Mouse (Mus musculus) E14TG2a.4 (cell line): ENCODE data around the gene Hapln1.

Source experiments
- CTCF ChIP-seq: conservative IDR thresholded peaks from 2 replicates; pipeline ENCODE4 v1.5.1; 2014; ENCODE audit warnings: low read length
- NANOG ChIP-seq: IDR thresholded peaks from 2 replicates; pipeline ENCODE4 v1.6.1; 2014; ENCODE audit warnings: borderline replicate concordance, low read length, mixed read lengths
- POU5F1 ChIP-seq: IDR thresholded peaks from 2 replicates; pipeline ENCODE4 v1.6.1; 2014; ENCODE audit warnings: low read length, borderline replicate concordance

DNA sequence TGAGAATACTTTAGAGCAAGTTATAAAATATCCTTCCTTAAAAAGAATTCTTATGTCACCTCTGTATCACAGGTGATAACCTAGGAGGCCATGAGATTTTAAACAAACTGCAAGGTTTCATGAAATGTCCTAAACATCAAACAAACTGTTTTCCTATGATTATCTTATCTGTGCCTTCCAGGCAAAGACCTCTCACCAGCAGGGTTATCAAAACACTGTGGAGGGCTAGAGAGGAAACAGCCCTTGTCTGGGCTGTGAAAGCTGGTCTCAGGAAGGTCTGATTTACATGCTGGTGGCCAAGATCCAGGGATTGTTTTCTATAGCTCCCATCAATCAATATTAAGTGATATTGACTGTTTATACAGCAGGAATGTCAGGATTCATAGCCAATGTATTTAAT is 46.4 kb upstream of the Hapln1 start:
- TF ChIP-seq CTCF, result no peak
- TF ChIP-seq NANOG, result no peak
- no peak for TF ChIP-seq POU5F1
